11 mouse cellular contexts compared by ENCODE assay signal in the genomic region with DNA sequence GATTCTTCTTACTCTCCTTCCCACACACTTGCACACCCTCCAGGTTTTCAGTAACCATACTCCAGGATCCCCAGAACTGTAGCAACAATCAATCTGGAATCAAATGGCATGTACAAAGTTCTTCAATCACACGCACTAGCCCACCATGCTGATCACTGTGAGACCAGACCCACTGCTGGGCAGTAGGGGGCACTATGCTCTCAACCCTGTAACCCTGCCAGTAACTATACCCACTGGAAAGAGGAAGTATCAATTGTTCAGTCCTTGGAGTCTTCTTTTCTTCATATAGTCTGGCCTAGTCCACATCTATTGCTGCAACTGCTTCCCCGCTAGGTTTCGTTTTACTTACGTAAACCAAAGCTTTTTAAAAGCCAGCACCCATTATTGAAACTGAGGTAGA.
DNase-seq lines count a peak whose midpoint lies in the region; ATAC-seq and TF ChIP-seq lines count a peak whose summit lies in the region.
"Had no signal": no experiment of that assay in that cellular context is flagged by ENCODE, and none has a peak within 500 bp of the region (broad histone marks: within the 10 kb centered on the region; RNA-seq: fewer than 3 reads in every experiment).

No protein-coding gene starts in this region.

- TF ChIP-seq EP300 in lung, postnatal 0 days (IDR thresholded peaks at IDR 0.05) = no peak

- TF ChIP-seq CTCF in gastrocnemius, adult 2 months (IDR thresholded peaks at IDR 0.05) = peak; percentile 10; the same call in 1 of the 2 replicates
- TF ChIP-seq CTCF in lung, postnatal 0 days (IDR thresholded peaks at IDR 0.05) = peak; percentile 39; the same call in 1 of the 2 replicates
- TF ChIP-seq CTCF in embryonic fibroblast, embryonic 13.5 days (IDR thresholded peaks at IDR 0.05; ENCODE audit: borderline replicate concordance, insufficient read depth, low read length) = no peak

- H3K4me1 ChIP-seq in lung, postnatal 0 days (ENCODE audit: insufficient read depth, low read depth, low read length) = no peaks in the 10 kb centered on the region
- peaks cover 15% of the 10 kb centered on the region for H3K4me1 ChIP-seq in embryonic fibroblast, embryonic 13.5 days (ENCODE audit: control insufficient read depth, insufficient read depth, low read length)

- DNase-seq in gastrocnemius, adult 2 months = no peak
- no peak for DNase-seq in gastrocnemius, postnatal 14 days
- DNase-seq in lung, postnatal 0 days (ENCODE audit: low spot score) = peak; percentile 41
- no peak for DNase-seq in lung, postnatal 10 days
- DNase-seq in naive thymus-derived CD4-positive, alpha-beta T cell, adult 2 months (ENCODE audit: low read depth) = peak; percentile 39
- no peak for DNase-seq in urinary bladder, postnatal 10 days (ENCODE audit: low spot score)
- DNase-seq in gastrocnemius, postnatal 36 days = no peak
- DNase-seq: gastrocnemius, postnatal 10 days; kidney, adult 8-10 months had no signal

- intact Hi-C loops in gastrocnemius, adult 2 months (cut with DNase I) = no loop called here
- intact Hi-C loops in gastrocnemius, postnatal 14 days (cut with DNase I; ENCODE audit: low total_unique reads) = no loop called here
- intact Hi-C loops in gastrocnemius, postnatal 36 days (cut with DNase I) = no loop called here

- WGBS in lung, postnatal 0 days = 90% methylated on average over 4 of the region's 4 CpGs

- H3K27ac ChIP-seq in gastrocnemius, adult 2 months = no peak overlapping the region
- H3K27ac ChIP-seq in lung, postnatal 0 days (ENCODE audit: low read length) = no peak overlapping the region
- peak overlapping the region; percentile 89 for H3K27ac ChIP-seq in embryonic fibroblast, embryonic 13.5 days (ENCODE audit: insufficient read depth, low read length)

- no peaks in the 10 kb centered on the region for H3K9me3 ChIP-seq in lung, postnatal 0 days (ENCODE audit: low read length)

- no peak for TF ChIP-seq POLR2A in embryonic fibroblast, embryonic 13.5 days (IDR thresholded peaks at IDR 0.05; ENCODE audit: low read depth, low read length)

- H3K4me3 ChIP-seq in gastrocnemius, adult 2 months = no peak overlapping the region
- no peak overlapping the region for H3K4me3 ChIP-seq in lung, postnatal 0 days (ENCODE audit: low read depth, low read length)
- no peak overlapping the region for H3K4me3 ChIP-seq in embryonic fibroblast, embryonic 13.5 days (ENCODE audit: insufficient read depth, low read length)
- H3K4me3 ChIP-seq: myocyte had no signal

- no peaks in the 10 kb centered on the region for H3K27me3 ChIP-seq in lung, postnatal 0 days (replicated peaks; ENCODE audit: insufficient read depth, low read length)

- ATAC-seq in lung, postnatal 0 days = peak; percentile 21; the same call in 1 of the 2 replicates

- no peak overlapping the region for H3K4me2 ChIP-seq in lung, postnatal 0 days (replicated peaks; ENCODE audit: low read depth, low read length)

- H3K36me3 ChIP-seq in lung, postnatal 0 days (ENCODE audit: insufficient read depth, low read length) = no peaks in the 10 kb centered on the region

- no peak overlapping the region for H3K9ac ChIP-seq in lung, postnatal 0 days (replicated peaks; ENCODE audit: low read depth)

Comparison
In these comparisons a context has a peak if more than half of its experiments do, and no peak if none do; other contexts are left out.
1. DNase-seq: peak in lung, postnatal 0 days (single experiment) and naive thymus-derived CD4-positive, alpha-beta T cell, adult 2 months (single experiment); none in gastrocnemius, adult 2 months (single experiment), gastrocnemius, postnatal 14 days (single experiment), lung, postnatal 10 days (single experiment), urinary bladder, postnatal 10 days (single experiment) and gastrocnemius, postnatal 36 days (0 of 2).